Mouse (Mus musculus) CH12.LX (cell line): ENCODE measurements around the gene 1700020L24Rik. TPM values are rescaled to one million over a fixed set of nuclear protein-coding genes. Genes with fewer than 3 reads are reported as not detected.

Source experiments
- DNase-seq: peaks from one replicate; pipeline ENCODE4 v3.0.0-alpha.2; 2013; ENCODE audit errors: extremely low read depth
- H3K27ac ChIP-seq: 2 replicates; pipeline ENCODE4 v1.5.1; 2012; ENCODE audit warnings: low read depth, mild to moderate bottlenecking, control low read depth, moderate library complexity; ENCODE audit not compliant: insufficient read depth
- H3K27me3 ChIP-seq: replicated peaks from 2 replicates; pipeline ENCODE3; 2012; ENCODE audit warnings: inconsistent platforms
- H3K36me3 ChIP-seq, 2 experiments: replicated peaks in 1 of 2; 2 replicates each; pipeline versions ENCODE3 to v1.6.1; 2012; ENCODE audit warnings: inconsistent platforms in 1 of 2, low read length in 1 of 2, mild to moderate bottlenecking in 1 of 2, mixed read lengths in 1 of 2, moderate library complexity in 1 of 2; ENCODE audit not compliant: control insufficient read depth in 1 of 2, insufficient read depth in 1 of 2
- H3K4me1 ChIP-seq, 2 experiments: 2 replicates each; pipeline ENCODE4 v1.6.1; 2012; ENCODE audit warnings: inconsistent platforms in 1 of 2, moderate library complexity in 1 of 2; ENCODE audit not compliant: insufficient read depth in 2 of 2, control insufficient read depth in 1 of 2
- H3K4me2 ChIP-seq: 2 replicates; pipeline ENCODE4 v1.6.1; 2012; ENCODE audit warnings: low read depth, mild to moderate bottlenecking, control low read depth; ENCODE audit not compliant: poor library complexity, insufficient read depth, severe bottlenecking
- H3K4me3 ChIP-seq, 3 experiments: fragments of 150-350 bp in 1 of 3; sonication (generic) in 1 of 3; replicated peaks in 1 of 3; 2 replicates each; pipeline versions ENCODE3 to v1.5.1; 2011 to 2012; ENCODE audit warnings: low read depth in 2 of 3, low read length in 2 of 3, mild to moderate bottlenecking in 2 of 3, moderate library complexity in 2 of 3, control low read depth in 1 of 3, improper control_type of control experiment in 1 of 3, inconsistent platforms in 1 of 3, mixed read lengths in 1 of 3; ENCODE audit not compliant: poor library complexity in 1 of 3
- H3K79me2 ChIP-seq: replicated peaks from 2 replicates; pipeline ENCODE4 v1.6.1; 2012; ENCODE audit warnings: mild to moderate bottlenecking, moderate library complexity; ENCODE audit not compliant: control insufficient read depth, poor library complexity, insufficient read depth, severe bottlenecking; ENCODE audit errors: extremely low read depth
- H3K9ac ChIP-seq: 2 replicates; pipeline ENCODE4 v1.6.1; 2012; ENCODE audit warnings: low read depth, mild to moderate bottlenecking, control low read depth, moderate library complexity; ENCODE audit not compliant: insufficient read depth
- H3K9me3 ChIP-seq: replicated peaks from 2 replicates; pipeline ENCODE3; 2012; ENCODE audit warnings: low read length, inconsistent platforms, mixed read lengths
- BHLHE40 ChIP-seq: IDR thresholded peaks from 2 replicates; pipeline ENCODE4 v1.6.1; 2011; ENCODE audit warnings: mild to moderate bottlenecking, low read depth, low read length, improper control_type of control experiment
- CHD2 ChIP-seq: IDR thresholded peaks from 2 replicates; pipeline ENCODE4 v1.6.1; 2011; ENCODE audit warnings: low read length, improper control_type of control experiment
- ELF1 ChIP-seq: IDR thresholded peaks from 2 replicates; pipeline ENCODE4 v1.6.1; 2014; ENCODE audit warnings: low read depth, mild to moderate bottlenecking, inconsistent platforms, low read length, improper control_type of control experiment
- MAX ChIP-seq: IDR thresholded peaks from 2 replicates; pipeline ENCODE4 v1.6.1; 2011; ENCODE audit warnings: low read length, improper control_type of control experiment
- MAZ ChIP-seq: IDR thresholded peaks from 2 replicates; pipeline ENCODE4 v1.6.1; 2012; ENCODE audit warnings: low read depth, mild to moderate bottlenecking, inconsistent platforms, low read length, improper control_type of control experiment, moderate library complexity
- MEF2A ChIP-seq: IDR thresholded peaks from 2 replicates; pipeline ENCODE4 v1.6.1; 2014; ENCODE audit warnings: low read depth, mild to moderate bottlenecking, inconsistent platforms, low read length, improper control_type of control experiment, borderline replicate concordance
- MXI1 ChIP-seq: IDR thresholded peaks from 2 replicates; pipeline ENCODE4 v1.6.1; 2011; ENCODE audit warnings: mild to moderate bottlenecking, low read depth, low read length, improper control_type of control experiment
- PAX5 ChIP-seq: IDR thresholded peaks from 2 replicates; pipeline ENCODE4 v1.6.1; 2012; ENCODE audit warnings: low read length, inconsistent platforms, mixed read lengths
- POLR2A ChIP-seq: IDR thresholded peaks from 2 replicates; pipeline ENCODE4 v1.6.1; 2011; ENCODE audit warnings: low read depth, mild to moderate bottlenecking, improper control_type of control experiment, low read length
- SIN3A ChIP-seq: IDR thresholded peaks from 2 replicates; pipeline ENCODE4 v1.6.1; 2012; ENCODE audit warnings: low read length, improper control_type of control experiment, inconsistent platforms
- TCF12 ChIP-seq: IDR thresholded peaks from 2 replicates; pipeline ENCODE4 v1.6.1; 2014; ENCODE audit warnings: low read depth, mild to moderate bottlenecking, inconsistent platforms, low read length, improper control_type of control experiment
- UBTF ChIP-seq: IDR thresholded peaks from 2 replicates; pipeline ENCODE4 v1.6.1; 2012; ENCODE audit warnings: low read depth, mild to moderate bottlenecking, inconsistent platforms, low read length, improper control_type of control experiment, moderate library complexity
- dilution Hi-C: fragments of 300-500 bp; cut with MboI; formaldehyde crosslinking; loops from 2 replicates; pipeline ENCODE4 v1.14.3; 2020; ENCODE audit warnings: low sequenced_read_pairs; ENCODE audit not compliant: extremely low pct_unique_long_range_greater_than_20kb, extremely low pct_ligation_motif_present
- in situ Hi-C: fragments of 300-500 bp; cut with MboI; formaldehyde crosslinking; loops from 3 replicates; pipeline ENCODE4 v1.14.3; 2019; ENCODE audit warnings: low sequenced_read_pairs, low pct_ligation_motif_present, low pct_unique_long_range_greater_than_20kb, mixed read lengths
- polyA plus RNA-seq: library from polyadenylated mRNA; unstranded; fragments of >175 nt; gene quantifications from 2 replicates; pipeline ENCODE4 v1.2.1, GENCODE M21; 2012; ENCODE audit warnings: low read depth; ENCODE audit not compliant: insufficient read length
- total RNA-seq, 2 experiments: library from RNA; depleted of rRNA; stranded (reverse); fragments of 300-350 nt in 1 of 2; fragments of >200 nt in 1 of 2; gene quantifications; 2 replicates each; pipeline ENCODE4 v1.2.3; 2012 to 2014

1700020L24Rik gene
- total and polyA plus RNA-seq, 3 experiments = 0.21 to 0.40 TPM; not detected in 1

- H3K79me2 ChIP-seq = no peaks in the 10 kb centered on the region
- peaks cover 0 to 5% of the 10 kb centered on the region in 2 experiments for H3K36me3 ChIP-seq
- H3K4me1 ChIP-seq = peaks cover 17 to 33% of the 10 kb centered on the region in 2 experiments
- TF ChIP-seq TCF12 (peak; percentile 0; the same call in 1 of the 2 replicates), BHLHE40 (0 out of 2 replicates have a peak, but pooled peaks have one; percentile 8), POLR2A (no peak), PAX5 (no peak)
- dilution Hi-C loops (no loop called here), in situ Hi-C loops (loop anchor here (25.0 kb wide), 1 partner anchor 498 kb away; the partner anchor contains the start of genes Nle1 and Unc45b)
- H3K9me3 ChIP-seq = no peaks in the 10 kb centered on the region
- H3K27ac ChIP-seq = no peak overlapping the region
- H3K27me3 ChIP-seq = peaks cover 35% of the 10 kb centered on the region
- H3K4me3 ChIP-seq = no peak overlapping the region
- DNase-seq = no peak
- H3K9ac ChIP-seq = no peak overlapping the region
- no peak overlapping the region for H3K4me2 ChIP-seq
Observed at GRCm38 (mm10) chr11:83410510-83410909, 27.0 kb upstream of the 1700020L24Rik start.

DNA sequence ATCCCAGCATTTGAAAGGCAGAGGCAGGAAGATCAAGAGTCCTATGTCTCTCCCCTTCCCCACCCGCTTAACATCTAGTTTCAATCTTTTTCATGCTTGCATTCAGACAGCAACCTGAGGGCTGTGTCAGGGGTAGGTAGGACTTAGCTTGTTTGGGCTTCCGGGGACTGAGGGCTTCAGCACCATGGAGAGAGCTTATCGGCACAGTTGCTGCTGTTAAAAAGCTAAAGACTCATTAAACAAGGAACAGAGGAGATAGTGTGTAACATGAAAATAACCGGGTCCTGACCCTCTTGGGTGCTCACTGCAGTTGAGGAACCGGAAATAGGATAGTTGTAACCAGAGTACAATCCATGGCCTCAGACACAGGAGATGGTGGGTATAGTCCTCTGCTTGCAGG, 20.4 kb upstream of the 1700020L24Rik start:
- Histone ChIP-seq H3K4me1 (peaks cover 4 to 6% of the 10 kb centered on the region in 2 experiments), H3K9me3 (peaks cover 3% of the 10 kb centered on the region), H3K79me2 (no peaks in the 10 kb centered on the region), H3K27ac (no peak overlapping the region), H3K4me2 (no peak overlapping the region), H3K27me3 (peaks cover 83% of the 10 kb centered on the region), H3K36me3 (no peaks in the 10 kb centered on the region), H3K9ac (no peak overlapping the region), H3K4me3 (no peak overlapping the region)
- DNase-seq = peak; percentile 62
- in situ Hi-C loops (loop anchor here (25.0 kb wide), 1 partner anchor 505 kb away; the partner anchor contains the start of genes Nle1 and Unc45b), dilution Hi-C loops (no loop called here)
- TF ChIP-seq POLR2A (no peak), BHLHE40 (no peak), SIN3A (peak; percentile 85), MAX (no peak), MXI1 (peak; percentile 70), UBTF (no peak), ELF1 (peak; percentile 60; the same call in 1 of the 2 replicates), TCF12 (no peak), CHD2 (no peak), MAZ (no peak)

DNA sequence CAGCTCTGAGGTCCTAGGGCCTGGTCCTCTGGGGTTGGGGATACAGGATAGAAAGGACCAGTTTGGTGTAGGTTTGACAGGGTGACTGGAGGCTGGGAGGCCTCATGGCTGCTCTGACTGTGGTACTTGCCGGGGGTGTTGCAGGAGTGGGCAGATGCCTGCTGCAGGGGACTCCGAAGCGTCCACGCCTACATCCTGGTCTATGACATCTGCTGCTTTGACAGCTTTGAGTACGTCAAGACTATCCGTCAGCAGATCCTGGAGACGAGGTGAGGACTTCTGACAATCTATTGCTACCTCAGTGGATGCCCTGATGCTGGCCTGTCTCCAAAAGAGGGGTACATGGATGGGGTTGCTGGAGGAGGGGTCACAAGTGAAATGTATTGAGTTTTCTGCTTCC, 19.8 kb upstream of the 1700020L24Rik start:
- Histone ChIP-seq H3K9me3 (peaks cover 3% of the 10 kb centered on the region), H3K79me2 (no peaks in the 10 kb centered on the region), H3K27me3 (peaks cover 83% of the 10 kb centered on the region), H3K4me2 (no peak overlapping the region), H3K9ac (no peak overlapping the region), H3K4me1 (peaks cover 4 to 6% of the 10 kb centered on the region in 2 experiments), H3K27ac (no peak overlapping the region), H3K4me3 (no peak overlapping the region), H3K36me3 (no peaks in the 10 kb centered on the region)
- dilution Hi-C loops = no loop called here
- TF ChIP-seq MAZ (no peak), MEF2A (no peak), UBTF (no peak)
- in situ Hi-C loops = loop anchor here (25.0 kb wide), 1 partner anchor 505 kb away; the partner anchor contains the start of genes Nle1 and Unc45b
- no peak for DNase-seq
